Mouse (Mus musculus): ENCODE measurements around the gene Sptb. TPM values are rescaled to one million over a fixed set of nuclear protein-coding genes. Genes with fewer than 3 reads are reported as not detected.

The Sptb gene
- total RNA-seq, 1 experiment from 2014 or later, result 0.76 TPM

- ATAC-seq (replicated peaks; ENCODE audit: insufficient number of reproducible peaks, low FRiP score, low TSS enrichment, poor library complexity, severe bottlenecking), result no peak
Measured at GRCm38 (mm10) chr12:76618175-76618574, 92.2 kb downstream of the Sptb start.

GRCm38 (mm10) chr12:76615580-76615937 is 94.8 kb downstream of the Sptb start:
- no peak for ATAC-seq (replicated peaks; ENCODE audit: insufficient number of reproducible peaks, low FRiP score, low TSS enrichment, poor library complexity, severe bottlenecking)

GRCm38 (mm10) chr12:76614868-76615579 is 95.3 kb downstream of the Sptb start:
- peak; percentile 71 for ATAC-seq (replicated peaks; ENCODE audit: insufficient number of reproducible peaks, low FRiP score, low TSS enrichment, poor library complexity, severe bottlenecking)

- ATAC-seq (replicated peaks; ENCODE audit: insufficient number of reproducible peaks, low FRiP score, low TSS enrichment, poor library complexity, severe bottlenecking), result no peak
Measured at GRCm38 (mm10) chr12:76612621-76613020, 97.7 kb downstream of the Sptb start.

GRCm38 (mm10) chr12:76608997-76609565 is 101.3 kb downstream of the Sptb start:
- ATAC-seq (replicated peaks; ENCODE audit: insufficient number of reproducible peaks, low FRiP score, low TSS enrichment, poor library complexity, severe bottlenecking), result no peak

- ATAC-seq (replicated peaks; ENCODE audit: insufficient number of reproducible peaks, low FRiP score, low TSS enrichment, poor library complexity, severe bottlenecking), result no peak
Measured at GRCm38 (mm10) chr12:76608241-76608640, 102.1 kb downstream of the Sptb start.

- no peak for ATAC-seq (replicated peaks; ENCODE audit: insufficient number of reproducible peaks, low FRiP score, low TSS enrichment, poor library complexity, severe bottlenecking)
Measured at GRCm38 (mm10) chr12:76605837-76606236, 104.5 kb downstream of the Sptb start.

- ATAC-seq (replicated peaks; ENCODE audit: insufficient number of reproducible peaks, low FRiP score, low TSS enrichment, poor library complexity, severe bottlenecking), result no peak
Measured at GRCm38 (mm10) chr12:76604546-76604945, 105.8 kb downstream of the Sptb start.

GRCm38 (mm10) chr12:76603779-76604178 is 106.6 kb downstream of the Sptb start:
- no peak for ATAC-seq (replicated peaks; ENCODE audit: insufficient number of reproducible peaks, low FRiP score, low TSS enrichment, poor library complexity, severe bottlenecking)

GRCm38 (mm10) chr12:76598196-76598928 is 112.0 kb downstream of the Sptb start:
- ATAC-seq (replicated peaks; ENCODE audit: insufficient number of reproducible peaks, low FRiP score, low TSS enrichment, poor library complexity, severe bottlenecking), result no peak

GRCm38 (mm10) chr12:76597577-76598100 is 112.7 kb downstream of the Sptb start:
- no peak for ATAC-seq (replicated peaks; ENCODE audit: insufficient number of reproducible peaks, low FRiP score, low TSS enrichment, poor library complexity, severe bottlenecking)

GRCm38 (mm10) chr12:76596292-76597023 is 113.9 kb downstream of the Sptb start:
- ATAC-seq (replicated peaks; ENCODE audit: insufficient number of reproducible peaks, low FRiP score, low TSS enrichment, poor library complexity, severe bottlenecking), result peak; percentile 25

GRCm38 (mm10) chr12:76595830-76596229 is 114.5 kb downstream of the Sptb start:
- no peak for ATAC-seq (replicated peaks; ENCODE audit: insufficient number of reproducible peaks, low FRiP score, low TSS enrichment, poor library complexity, severe bottlenecking)

- no peak for ATAC-seq (replicated peaks; ENCODE audit: insufficient number of reproducible peaks, low FRiP score, low TSS enrichment, poor library complexity, severe bottlenecking)
Measured at GRCm38 (mm10) chr12:76594556-76594955, 115.8 kb downstream of the Sptb start.

GRCm38 (mm10) chr12:76593839-76594322 is 116.5 kb downstream of the Sptb start:
- peak; percentile 75 for ATAC-seq (replicated peaks; ENCODE audit: insufficient number of reproducible peaks, low FRiP score, low TSS enrichment, poor library complexity, severe bottlenecking)

GRCm38 (mm10) chr12:76593254-76593653 is 117.1 kb downstream of the Sptb start:
- ATAC-seq (replicated peaks; ENCODE audit: insufficient number of reproducible peaks, low FRiP score, low TSS enrichment, poor library complexity, severe bottlenecking), result no peak

GRCm38 (mm10) chr12:76592213-76592612 is 118.1 kb downstream of the Sptb start:
- ATAC-seq (replicated peaks; ENCODE audit: insufficient number of reproducible peaks, low FRiP score, low TSS enrichment, poor library complexity, severe bottlenecking), result no peak

GRCm38 (mm10) chr12:76591037-76591436 is 119.3 kb downstream of the Sptb start:
- no peak for ATAC-seq (replicated peaks; ENCODE audit: insufficient number of reproducible peaks, low FRiP score, low TSS enrichment, poor library complexity, severe bottlenecking)

GRCm38 (mm10) chr12:76589531-76589930 is 120.8 kb downstream of the Sptb start:
- no peak for ATAC-seq (replicated peaks; ENCODE audit: insufficient number of reproducible peaks, low FRiP score, low TSS enrichment, poor library complexity, severe bottlenecking)

Data from monocyte, adult 5-6 weeks (primary cell).